Comparison of ENCODE assay signal across 11 mouse cellular contexts in the genomic region with DNA sequence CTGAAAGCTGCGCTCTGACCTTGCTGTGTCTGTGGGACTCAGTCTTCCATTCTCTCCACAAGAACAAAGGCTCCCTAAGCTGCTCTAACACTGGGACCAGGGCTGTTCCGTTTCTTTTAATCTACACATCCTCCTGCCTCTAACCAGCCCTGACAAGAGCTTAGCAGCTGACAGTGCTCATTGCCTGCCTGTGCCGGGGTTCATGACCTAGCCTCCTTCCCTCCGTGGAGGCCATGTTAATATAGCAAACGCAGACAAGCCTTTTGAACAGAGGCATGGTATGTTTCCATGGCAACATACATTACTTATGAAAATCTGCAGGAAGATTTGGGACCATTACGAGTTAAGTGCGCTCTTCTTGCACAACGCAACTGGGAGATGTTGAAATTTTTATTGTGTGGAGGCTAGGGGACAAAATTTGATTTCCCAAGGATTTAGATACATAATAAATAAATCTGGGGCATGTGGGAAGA. TPM values are rescaled to one million over a fixed set of nuclear protein-coding genes. Genes with fewer than 3 reads are reported as not detected.
DNase-seq lines count a peak whose midpoint lies in the region; ATAC-seq lines count a peak whose summit lies in the region.
"Had no signal": no experiment of that assay in that cellular context is flagged by ENCODE, and none has a peak within 500 bp of the region (broad histone marks: within the 10 kb centered on the region; RNA-seq: fewer than 3 reads in every experiment).

No protein-coding gene starts in this region.

- 21% methylated on average over 8 of the region's 8 CpGs for WGBS in lung, embryonic 16.5 days
- 26% methylated on average over 8 of the region's 8 CpGs for WGBS in hindbrain, embryonic 10.5 days
- 25% methylated on average over 8 of the region's 8 CpGs for WGBS in midbrain, embryonic 10.5 days
- 44% methylated on average over 8 of the region's 8 CpGs for WGBS in kidney, embryonic 15.5 days

- H3K9me3 ChIP-seq in lung, embryonic 16.5 days (ENCODE audit: control insufficient read depth, low read length): no peaks in the 10 kb centered on the region
- H3K9me3 ChIP-seq in hindbrain, embryonic 10.5 days: no peaks in the 10 kb centered on the region
- H3K9me3 ChIP-seq in midbrain, embryonic 10.5 days (replicated peaks): no peaks in the 10 kb centered on the region
- no peaks in the 10 kb centered on the region for H3K9me3 ChIP-seq in kidney, embryonic 15.5 days (replicated peaks)

- no peaks in the 10 kb centered on the region for H3K36me3 ChIP-seq in lung, embryonic 16.5 days (ENCODE audit: control insufficient read depth, insufficient read depth, low read length)
- H3K36me3 ChIP-seq in hindbrain, embryonic 10.5 days: peaks cover 23% of the 10 kb centered on the region
- H3K36me3 ChIP-seq in midbrain, embryonic 10.5 days: peaks cover 25% of the 10 kb centered on the region
- H3K36me3 ChIP-seq in kidney, embryonic 15.5 days: no peaks in the 10 kb centered on the region

- no peaks in the 10 kb centered on the region for H3K27me3 ChIP-seq in lung, embryonic 16.5 days (ENCODE audit: control insufficient read depth, insufficient read depth, low read depth, low read length)
- H3K27me3 ChIP-seq in hindbrain, embryonic 10.5 days (ENCODE audit: insufficient read depth, poor library complexity, severe bottlenecking): peaks cover 6% of the 10 kb centered on the region; the same call in 1 of the 2 replicates
- peaks cover 88% of the 10 kb centered on the region for H3K27me3 ChIP-seq in midbrain, embryonic 10.5 days (ENCODE audit: low read depth, poor library complexity, severe bottlenecking)
- H3K27me3 ChIP-seq in kidney, embryonic 15.5 days: 0 out of 2 replicates have a peak, but pooled peaks cover 7% of the 10 kb centered on the region

- no peak overlapping the region for H3K27ac ChIP-seq in lung, embryonic 16.5 days (ENCODE audit: low read length)
- H3K27ac ChIP-seq in hindbrain, embryonic 10.5 days: peak overlapping the region; percentile 85
- peak overlapping the region; percentile 84 for H3K27ac ChIP-seq in midbrain, embryonic 10.5 days (replicated peaks)
- no peak overlapping the region for H3K27ac ChIP-seq in kidney, embryonic 15.5 days
- H3K27ac ChIP-seq: macrophage had no signal

- peak; percentile 85 for ATAC-seq in lung, embryonic 16.5 days (ENCODE audit: low read depth)
- ATAC-seq in kidney, embryonic 15.5 days (replicated peaks; ENCODE audit: low FRiP score): no peak

- peaks cover 26% of the 10 kb centered on the region for H3K4me1 ChIP-seq in lung, embryonic 16.5 days (replicated peaks; ENCODE audit: control insufficient read depth, insufficient read depth, low read length)
- H3K4me1 ChIP-seq in hindbrain, embryonic 10.5 days (replicated peaks): peaks cover 60% of the 10 kb centered on the region
- H3K4me1 ChIP-seq in midbrain, embryonic 10.5 days: peaks cover 64% of the 10 kb centered on the region
- H3K4me1 ChIP-seq in kidney, embryonic 15.5 days: peaks cover 34% of the 10 kb centered on the region

- H3K9ac ChIP-seq in lung, embryonic 16.5 days (ENCODE audit: low read length): no peak overlapping the region
- no peak overlapping the region for H3K9ac ChIP-seq in kidney, embryonic 15.5 days

- DNase-seq in lung, postnatal 10 days: no peak
- DNase-seq in hindbrain, embryonic 10.5 days (ENCODE audit: low spot score): peak; percentile 67
- DNase-seq in midbrain, embryonic 10.5 days (ENCODE audit: low spot score): peak; percentile 79
- DNase-seq in MN1 (ENCODE audit: low spot score) (no peak), adipocyte (ENCODE audit: low spot score) (no peak)
- no peak for DNase-seq in layer of hippocampus, adult 9-10 months (ENCODE audit: low spot score)
- DNase-seq: cerebellum, adult 11-12 months; layer of hippocampus, adult 9-11 months had no signal

- no peak overlapping the region for H3K4me2 ChIP-seq in lung, embryonic 16.5 days (ENCODE audit: low read depth, low read length)
- H3K4me2 ChIP-seq in kidney, embryonic 15.5 days: no peak overlapping the region

- H3K4me3 ChIP-seq in lung, embryonic 16.5 days (ENCODE audit: low read length): no peak overlapping the region
- 0 out of 2 replicates have a peak overlapping the region, but pooled peaks have one; percentile 7 for H3K4me3 ChIP-seq in hindbrain, embryonic 10.5 days
- peak overlapping the region; percentile 25 for H3K4me3 ChIP-seq in midbrain, embryonic 10.5 days
- no peak overlapping the region for H3K4me3 ChIP-seq in kidney, embryonic 15.5 days (replicated peaks)

RNA-seq across cellular contexts. Expression of a gene that starts 40.3 kb away (rescaled TPM):
- polyA plus RNA-seq in lung, embryonic 16.5 days (2015; fragmentation: Nextera tagmentation; extraction: Ambion mirVana): 1,678 and 1,766 TPM in 2 replicates
- polyA plus RNA-seq in hindbrain, embryonic 10.5 days (2016; fragmentation: Nextera tagmentation; extraction: Ambion mirVana): 861 and 996 TPM in 2 replicates
- 789 and 882 TPM in 2 replicates for polyA plus RNA-seq in midbrain, embryonic 10.5 days (2016; fragmentation: Nextera tagmentation; extraction: Ambion mirVana)
- polyA plus RNA-seq in kidney, embryonic 15.5 days (2015; fragmentation: Nextera tagmentation; extraction: Ambion mirVana): 1,575 and 1,603 TPM in 2 replicates

RNA-seq across cellular contexts. Expression of a gene that starts 45.5 kb away (rescaled TPM):
- polyA plus RNA-seq in lung, embryonic 16.5 days (2015; fragmentation: Nextera tagmentation; extraction: Ambion mirVana): 3.0 and 3.2 TPM in 2 replicates
- polyA plus RNA-seq in hindbrain, embryonic 10.5 days (2016; fragmentation: Nextera tagmentation; extraction: Ambion mirVana): 32.9 and 65.5 TPM in 2 replicates
- polyA plus RNA-seq in midbrain, embryonic 10.5 days (2016; fragmentation: Nextera tagmentation; extraction: Ambion mirVana): 27.9 and 39.5 TPM in 2 replicates
- polyA plus RNA-seq in kidney, embryonic 15.5 days (2015; fragmentation: Nextera tagmentation; extraction: Ambion mirVana): 2.1 and 4.2 TPM in 2 replicates

Comparison
In these comparisons a context has a peak if more than half of its experiments do, and no peak if none do; other contexts are left out.
1. H3K27ac ChIP-seq: peak in hindbrain, embryonic 10.5 days (single experiment) and midbrain, embryonic 10.5 days (single experiment); none in lung, embryonic 16.5 days (single experiment) and kidney, embryonic 15.5 days (single experiment).
2. H3K4me3 ChIP-seq: peak in hindbrain, embryonic 10.5 days (single experiment) and midbrain, embryonic 10.5 days (single experiment); none in lung, embryonic 16.5 days (single experiment) and kidney, embryonic 15.5 days (single experiment).
3. DNase-seq: peak in hindbrain, embryonic 10.5 days (single experiment) and midbrain, embryonic 10.5 days (single experiment); none in lung, postnatal 10 days (single experiment), MN1 (single experiment), adipocyte (single experiment) and layer of hippocampus, adult 9-10 months (single experiment).